Mouse (Mus musculus) kidney, postnatal 14 days (tissue): Measurements from ENCODE around the gene Gm20767.
"Not testable (repeated sequence)": the region's sequence is repeated elsewhere in the genome, so short reads cannot be mapped to it uniquely, and the experiment has no call there.

Experiments
- DNase-seq: peaks from one replicate; pipeline ENCODE4 v3.0.0; 2022; ENCODE audit warnings: mixed read lengths

Gm20767 gene

GRCm38 (mm10) chr13:120139946-120140345, at the start of gene Gm20767:
TSS of gene Gm20767 (plus strand) at chr13:120140246.
- DNase-seq, result not testable (repeated sequence)

- not testable (repeated sequence) for DNase-seq
Observed at GRCm38 (mm10) chr13:120092950-120093349, 47.1 kb upstream of the Gm20767 start.

GRCm38 (mm10) chr13:120096241-120096937, 43.7 kb upstream of the Gm20767 start:
- DNase-seq, result not testable (repeated sequence)

GRCm38 (mm10) chr13:120096938-120097256, 43.1 kb upstream of the Gm20767 start:
- not testable (repeated sequence) for DNase-seq

GRCm38 (mm10) chr13:120099327-120099726, 40.7 kb upstream of the Gm20767 start:
- DNase-seq, result not testable (repeated sequence)

GRCm38 (mm10) chr13:120106504-120106903, 33.5 kb upstream of the Gm20767 start:
- not testable (repeated sequence) for DNase-seq

- not testable (repeated sequence) for DNase-seq
Observed at GRCm38 (mm10) chr13:120107000-120107399, 33.0 kb upstream of the Gm20767 start.

- not testable (repeated sequence) for DNase-seq
Observed at GRCm38 (mm10) chr13:120142348-120142747, 2.3 kb downstream of the Gm20767 start.

- not testable (repeated sequence) for DNase-seq
Observed at GRCm38 (mm10) chr13:120149660-120150407, 9.8 kb downstream of the Gm20767 start.

- DNase-seq, result not testable (repeated sequence)
Observed at GRCm38 (mm10) chr13:120150589-120150988, 10.5 kb downstream of the Gm20767 start.

- not testable (repeated sequence) for DNase-seq
Observed at GRCm38 (mm10) chr13:120168301-120168700, 28.3 kb downstream of the Gm20767 start.

- not testable (repeated sequence) for DNase-seq
Observed at GRCm38 (mm10) chr13:120172133-120172532, 32.1 kb downstream of the Gm20767 start, which contains the start of gene Gm21818. TSS of gene Gm21818 (plus strand) at chr13:120172433.

GRCm38 (mm10) chr13:120196189-120196821, 56.3 kb downstream of the Gm20767 start:
- DNase-seq, result not testable (repeated sequence)
